Mouse (Mus musculus) lung, embryonic 14.5 days (tissue): ENCODE results near the gene Arcn1. TPM values are rescaled to one million over a fixed set of nuclear protein-coding genes. Genes with fewer than 3 reads are reported as not detected.

Experiments used
- ATAC-seq: fragments of 200-750 bp; cut with Nextera tagmentation; 2 replicates; pipeline ENCODE4 v1.8.0; 2017; ENCODE audit warnings: mild to moderate bottlenecking, moderate TSS enrichment, moderate library complexity; ENCODE audit not compliant: insufficient read depth
- DNase-seq: peaks from one replicate; pipeline ENCODE4 v3.0.0-alpha.2; 2015
- H3K27ac ChIP-seq: fragments of 300-500 bp; sonication (generic); 2 replicates; pipeline ENCODE4 v1.5.1; 2014; ENCODE audit warnings: low read depth, mild to moderate bottlenecking, moderate library complexity
- H3K27me3 ChIP-seq: fragments of 300-500 bp; sonication (generic); 2 replicates; pipeline ENCODE4 v1.6.1; 2014; ENCODE audit warnings: low read length, control low read depth; ENCODE audit not compliant: insufficient read depth
- H3K36me3 ChIP-seq: fragments of 300-500 bp; sonication (generic); 2 replicates; pipeline ENCODE4 v1.6.1; 2014; ENCODE audit warnings: control low read depth; ENCODE audit not compliant: insufficient read depth
- H3K4me1 ChIP-seq: fragments of 300-500 bp; sonication (generic); 2 replicates; pipeline ENCODE4 v1.6.1; 2014; ENCODE audit warnings: antibody characterized with exemption, control low read depth; ENCODE audit not compliant: insufficient read depth
- H3K4me2 ChIP-seq: fragments of 300-500 bp; sonication (generic); 2 replicates; pipeline ENCODE4 v1.6.1; 2014; ENCODE audit warnings: mild to moderate bottlenecking
- H3K4me3 ChIP-seq: fragments of 300-500 bp; sonication (generic); 2 replicates; pipeline ENCODE4 v1.5.1; 2014; ENCODE audit warnings: low read depth, low read length
- H3K9ac ChIP-seq: fragments of 300-500 bp; sonication (generic); 2 replicates; pipeline ENCODE4 v1.6.1; 2014
- H3K9me3 ChIP-seq: fragments of 300-500 bp; sonication (generic); 2 replicates; pipeline ENCODE4 v1.6.1; 2016; ENCODE audit warnings: low read depth, low read length, control low read depth
- CTCF ChIP-seq: IDR thresholded peaks from 2 replicates; pipeline ENCODE4 v1.5.1; 2016; ENCODE audit warnings: antibody characterized with exemption, low read depth
- WGBS: fragments of 180-500 bp; shearing (Covaris S2); extraction: QIAGEN DNeasy Blood & Tissue Kit; methylation state at CpG from one replicate; pipeline ENCODE4 v1.1.7; 2014; 5-methylcytosine and 5-hydroxymethylcytosine counted together
- polyA plus RNA-seq: library from polyadenylated mRNA; unstranded; fragments of >200 nt; fragmentation: Nextera tagmentation; extraction: Ambion mirVana; gene quantifications from 2 replicates; pipeline ENCODE4 v1.2.1, GENCODE M21; 2014

Gene Arcn1
- polyA plus RNA-seq, 1 experiment from 2014 or later = 224 TPM

- no peak overlapping the region for H3K27ac ChIP-seq
- no peaks in the 10 kb centered on the region for H3K27me3 ChIP-seq
- H3K9ac ChIP-seq = no peak overlapping the region
- ATAC-seq (no peak), DNase-seq (no peak)
- no peak for TF ChIP-seq CTCF
- H3K4me3 ChIP-seq = no peak overlapping the region
- peaks cover 52% of the 10 kb centered on the region for H3K36me3 ChIP-seq
- no peaks in the 10 kb centered on the region for H3K9me3 ChIP-seq
- H3K4me1 ChIP-seq = peaks cover 6% of the 10 kb centered on the region; the same call in 1 of the 2 replicates
- H3K4me2 ChIP-seq = no peak overlapping the region
- WGBS = 78% methylated on average over 6 of the region's 6 CpGs
These were observed 50.4 kb downstream of the Arcn1 start for GRCm38 (mm10) chr9:44716997-44717821.

- Histone ChIP-seq H3K4me3 (no peak overlapping the region), H3K27me3 (no peaks in the 10 kb centered on the region), H3K4me2 (no peak overlapping the region), H3K36me3 (peaks cover 65% of the 10 kb centered on the region), H3K9me3 (no peaks in the 10 kb centered on the region), H3K27ac (no peak overlapping the region), H3K4me1 (peaks cover 6% of the 10 kb centered on the region; the same call in 1 of the 2 replicates), H3K9ac (no peak overlapping the region)
- DNase-seq (no peak), ATAC-seq (no peak)
- no peak for TF ChIP-seq CTCF
- WGBS = 91% methylated on average over 29 of the region's 29 CpGs
These were observed 51.8 kb downstream of the Arcn1 start for GRCm38 (mm10) chr9:44715705-44716362.

DNA sequence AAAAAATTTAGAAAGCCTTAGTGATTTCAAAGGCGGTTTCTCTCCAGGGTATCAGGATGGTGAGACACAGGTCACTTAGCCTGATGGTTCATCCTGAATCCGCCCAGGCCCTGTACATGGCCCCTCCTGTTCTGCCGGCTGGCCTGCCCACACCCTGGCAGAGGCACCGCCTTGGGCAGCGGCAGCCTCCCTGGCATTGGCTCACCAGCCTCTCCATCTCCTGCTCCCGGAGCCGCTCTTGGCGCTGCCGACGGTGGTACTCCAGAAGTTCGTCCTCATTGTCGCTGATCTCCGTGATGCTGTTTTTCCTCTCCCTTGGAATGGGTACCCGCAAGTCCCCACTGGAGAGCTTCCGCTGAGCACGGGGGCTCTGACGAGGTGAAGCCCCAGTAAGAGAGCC is 52.5 kb downstream of the Arcn1 start:
- Histone ChIP-seq H3K4me3 (no peak overlapping the region), H3K4me2 (no peak overlapping the region), H3K9ac (no peak overlapping the region), H3K27me3 (no peaks in the 10 kb centered on the region), H3K27ac (no peak overlapping the region), H3K36me3 (peaks cover 72% of the 10 kb centered on the region), H3K4me1 (peaks cover 4% of the 10 kb centered on the region; the same call in 1 of the 2 replicates), H3K9me3 (no peaks in the 10 kb centered on the region)
- 83% methylated on average over 17 of the region's 17 CpGs for WGBS
- no peak for DNase-seq
- ATAC-seq = no peak
- no peak for TF ChIP-seq CTCF

GRCm38 (mm10) chr9:44713574-44713973 is 54.1 kb downstream of the Arcn1 start:
- ATAC-seq (no peak), DNase-seq (no peak)
- no peak overlapping the region for H3K4me3 ChIP-seq
- no peaks in the 10 kb centered on the region for H3K27me3 ChIP-seq
- H3K9ac ChIP-seq = no peak overlapping the region
- H3K4me2 ChIP-seq = no peak overlapping the region
- TF ChIP-seq CTCF = no peak
- H3K9me3 ChIP-seq = no peaks in the 10 kb centered on the region
- WGBS = 70% methylated on average over 2 of the region's 2 CpGs
- H3K36me3 ChIP-seq = peaks cover 72% of the 10 kb centered on the region
- H3K27ac ChIP-seq = no peak overlapping the region
- H3K4me1 ChIP-seq = peaks cover 4% of the 10 kb centered on the region; the same call in 1 of the 2 replicates

DNA sequence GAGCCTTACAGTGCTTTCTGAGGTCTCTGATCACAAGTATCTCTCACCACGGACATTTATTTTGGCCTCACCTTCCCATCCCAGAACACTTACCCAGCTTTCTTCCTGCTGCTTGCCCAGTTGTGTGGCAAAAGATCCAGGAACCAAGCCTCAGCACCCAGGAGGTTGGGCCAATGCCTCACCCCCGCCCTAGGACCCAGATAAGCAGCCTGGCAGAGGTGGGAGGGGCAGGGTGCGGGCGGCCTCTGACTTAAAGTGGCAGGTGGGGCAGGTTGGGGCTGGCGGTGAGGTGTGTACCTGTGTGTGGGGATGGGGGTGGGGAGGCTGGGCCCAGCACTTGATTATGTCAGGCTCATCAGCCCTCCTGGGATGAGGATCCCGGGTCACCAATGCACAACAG is 54.6 kb downstream of the Arcn1 start:
- no peaks in the 10 kb centered on the region for H3K9me3 ChIP-seq
- H3K4me3 ChIP-seq = no peak overlapping the region
- no peak overlapping the region for H3K9ac ChIP-seq
- H3K36me3 ChIP-seq = peaks cover 72% of the 10 kb centered on the region
- no peak for TF ChIP-seq CTCF
- ATAC-seq = no peak
- no peak for DNase-seq
- 71% methylated on average over 6 of the region's 6 CpGs for WGBS
- H3K27me3 ChIP-seq = no peaks in the 10 kb centered on the region
- H3K4me2 ChIP-seq = no peak overlapping the region
- H3K4me1 ChIP-seq = peaks cover 4% of the 10 kb centered on the region; the same call in 1 of the 2 replicates
- no peak overlapping the region for H3K27ac ChIP-seq

DNA sequence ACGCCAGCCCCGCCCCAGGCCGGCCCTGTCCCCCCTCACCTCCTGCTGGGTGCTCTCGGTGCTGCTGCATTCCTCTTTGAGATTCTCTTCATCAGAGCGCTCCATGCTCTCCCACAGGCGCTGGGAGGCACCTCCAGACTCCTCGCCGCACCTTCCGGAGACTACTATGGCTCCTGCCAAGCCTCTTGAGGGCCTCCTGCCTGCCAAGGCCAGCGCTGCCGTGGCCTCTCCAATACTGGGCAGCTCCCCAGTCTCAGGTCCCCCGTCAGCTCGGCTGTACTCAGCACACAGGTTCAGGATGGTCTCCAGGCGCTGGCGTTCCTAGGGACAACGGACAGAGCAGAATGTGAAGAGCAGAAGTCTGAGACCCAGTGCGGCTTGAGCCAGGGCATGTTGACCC is 56.0 kb downstream of the Arcn1 start:
- ATAC-seq (no peak), DNase-seq (no peak)
- Histone ChIP-seq H3K4me3 (no peak overlapping the region), H3K4me2 (no peak overlapping the region), H3K4me1 (peaks cover 4% of the 10 kb centered on the region; the same call in 1 of the 2 replicates), H3K27me3 (no peaks in the 10 kb centered on the region), H3K9ac (no peak overlapping the region), H3K9me3 (no peaks in the 10 kb centered on the region), H3K36me3 (peaks cover 68% of the 10 kb centered on the region), H3K27ac (no peak overlapping the region)
- 66% methylated on average over 17 of the region's 17 CpGs for WGBS
- TF ChIP-seq CTCF = no peak

DNA sequence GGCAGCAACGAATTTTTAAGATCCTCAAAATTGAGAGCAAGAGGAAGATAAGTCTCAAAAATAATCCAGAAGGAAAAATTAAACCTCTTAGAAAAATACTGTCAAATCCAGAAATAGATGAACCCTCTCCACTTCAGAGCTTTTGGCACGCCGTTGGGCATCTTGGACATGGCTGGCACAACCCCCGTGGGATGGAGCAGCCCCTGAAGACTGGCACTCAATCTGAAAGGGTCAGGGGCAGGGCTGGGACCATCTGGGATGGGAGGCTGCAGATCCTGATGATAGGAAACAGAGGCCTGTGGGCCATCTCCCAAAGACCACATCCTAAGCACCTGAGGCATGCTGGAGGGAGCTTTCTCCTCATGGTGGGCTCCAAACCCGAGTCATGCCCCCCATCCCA is 57.4 kb downstream of the Arcn1 start:
- H3K9ac ChIP-seq = no peak overlapping the region
- H3K4me2 ChIP-seq = no peak overlapping the region
- no peaks in the 10 kb centered on the region for H3K9me3 ChIP-seq
- 69% methylated on average over 5 of the region's 5 CpGs for whole genome bisulfite sequencing
- H3K27me3 ChIP-seq = no peaks in the 10 kb centered on the region
- no peak for TF ChIP-seq CTCF
- H3K4me1 ChIP-seq = peaks cover 4% of the 10 kb centered on the region; the same call in 1 of the 2 replicates
- H3K36me3 ChIP-seq = peaks cover 64% of the 10 kb centered on the region
- ATAC-seq (no peak), DNase-seq (no peak)
- no peak overlapping the region for H3K4me3 ChIP-seq
- H3K27ac ChIP-seq = no peak overlapping the region
